In the genomic region with DNA sequence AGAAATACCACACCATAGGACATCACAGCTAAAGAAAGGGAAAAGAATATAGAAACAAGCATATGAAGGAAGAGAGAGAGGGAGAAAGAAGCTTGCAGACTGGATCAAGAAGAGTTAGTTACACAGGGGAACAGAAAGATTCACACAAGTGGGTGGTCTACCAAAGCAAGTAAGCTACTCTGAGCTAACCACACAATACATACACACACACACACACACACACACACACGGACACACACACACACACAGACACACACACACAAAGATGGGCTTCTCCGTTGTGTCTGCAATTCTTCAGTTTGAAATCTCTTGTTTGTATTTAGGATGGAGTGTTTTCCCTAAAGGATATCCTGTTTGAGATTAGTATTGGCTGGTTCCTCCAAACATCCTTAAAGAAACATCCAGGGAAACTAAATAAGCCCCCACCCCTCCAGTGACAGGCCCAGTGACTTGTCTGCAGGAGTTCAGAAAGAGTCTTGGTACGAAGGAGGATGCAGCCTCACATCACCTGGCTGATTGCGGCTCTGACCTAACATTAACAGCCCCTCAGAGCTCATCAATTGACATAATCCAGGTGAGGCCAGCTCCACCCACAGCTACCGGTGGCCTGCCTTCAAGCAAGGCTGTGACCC, we compare ENCODE assay signal across 16 mouse cellular contexts.
A peak's percentile ranks its signal among the peaks of the same experiment; 100 is the strongest.
DNase-seq lines count a peak whose midpoint lies in the region; ATAC-seq lines count a peak whose summit lies in the region.
"Had no signal": no experiment of that assay in that cellular context is flagged by ENCODE, and none has a peak within 500 bp of the region (broad histone marks: within the 10 kb centered on the region; RNA-seq: fewer than 3 reads in every experiment).

No protein-coding gene starts in this region.

- no peaks in the 10 kb centered on the region for H3K27me3 ChIP-seq in heart, embryonic 11.5 days (ENCODE audit: control insufficient read depth, insufficient read depth, low read length)
- no peaks in the 10 kb centered on the region for H3K27me3 ChIP-seq in kidney, embryonic 14.5 days (ENCODE audit: control insufficient read depth, insufficient read depth, low read length)
- no peaks in the 10 kb centered on the region for H3K27me3 ChIP-seq in intestine, embryonic 15.5 days (replicated peaks)
- H3K27me3 ChIP-seq: forebrain, embryonic 15.5 days; limb, embryonic 12.5 days; neural tube, embryonic 13.5 days had no signal

- no peak overlapping the region for H3K4me3 ChIP-seq in heart, embryonic 11.5 days (ENCODE audit: low read depth, low read length)
- no peak overlapping the region for H3K4me3 ChIP-seq in kidney, embryonic 14.5 days (ENCODE audit: low read length)
- H3K4me3 ChIP-seq in intestine, embryonic 15.5 days (replicated peaks), result no peak overlapping the region
- H3K4me3 ChIP-seq: forebrain, embryonic 15.5 days; layer of hippocampus, adult 2 months; left cerebral cortex, adult 2 months; limb, embryonic 12.5 days; neural tube, embryonic 13.5 days had no signal

- H3K4me1 ChIP-seq in heart, embryonic 11.5 days (ENCODE audit: control insufficient read depth, insufficient read depth, low read length), result peaks cover 2% of the 10 kb centered on the region
- peaks cover 10% of the 10 kb centered on the region; the same call in 1 of the 2 replicates for H3K4me1 ChIP-seq in kidney, embryonic 14.5 days (ENCODE audit: control insufficient read depth, insufficient read depth, low read length)
- H3K4me1 ChIP-seq in intestine, embryonic 15.5 days (replicated peaks), result 0 out of 2 replicates have a peak, but pooled peaks cover 2% of the 10 kb centered on the region

- H3K4me2 ChIP-seq in heart, embryonic 11.5 days, result 0 out of 2 replicates have a peak overlapping the region, but pooled peaks have one; percentile 2
- H3K4me2 ChIP-seq in kidney, embryonic 14.5 days (replicated peaks; ENCODE audit: low read depth, low read length), result no peak overlapping the region
- no peak overlapping the region for H3K4me2 ChIP-seq in intestine, embryonic 15.5 days (replicated peaks)
- H3K4me2 ChIP-seq: forebrain, embryonic 15.5 days; limb, embryonic 12.5 days; neural tube, embryonic 13.5 days had no signal

- WGBS in heart, embryonic 11.5 days (ENCODE audit: insufficient replicate concordance), result 40% methylated on average over 5 of the region's 5 CpGs
- WGBS in kidney, embryonic 14.5 days, result 69% methylated on average over 5 of the region's 5 CpGs
- 36% methylated on average over 5 of the region's 5 CpGs for WGBS in intestine, embryonic 15.5 days

- no peak for ATAC-seq in heart, embryonic 11.5 days (replicated peaks; ENCODE audit: insufficient number of reproducible peaks, low FRiP score, low TSS enrichment)
- ATAC-seq in kidney, embryonic 14.5 days (ENCODE audit: low FRiP score, low TSS enrichment), result 0 out of 2 replicates have a peak, but pooled peaks have one; percentile 6
- ATAC-seq in intestine, embryonic 15.5 days, result peak; percentile 31; the same call in 1 of the 2 replicates
- ATAC-seq: forebrain, embryonic 15.5 days; Patski had no signal

- DNase-seq in heart, adult 8-10 months (ENCODE audit: low spot score), result no peak
- no peak for DNase-seq in kidney, adult 8-10 months
- DNase-seq in lung, postnatal 10 days, result peak; percentile 68
- no peak for DNase-seq in cerebellum, postnatal 36 days
- no peak for DNase-seq in adrenal gland, adult 8-10 months
- DNase-seq: B cell, adult 2 months had no signal

- H3K9me3 ChIP-seq in heart, embryonic 11.5 days (replicated peaks; ENCODE audit: control insufficient read depth, low read length), result no peaks in the 10 kb centered on the region
- H3K9me3 ChIP-seq in kidney, embryonic 14.5 days (ENCODE audit: control insufficient read depth, low read length), result no peaks in the 10 kb centered on the region
- no peaks in the 10 kb centered on the region for H3K9me3 ChIP-seq in intestine, embryonic 15.5 days
- H3K9me3 ChIP-seq: forebrain, embryonic 15.5 days; limb, embryonic 12.5 days; neural tube, embryonic 13.5 days had no signal

- H3K9ac ChIP-seq in heart, embryonic 11.5 days (ENCODE audit: low read depth, low read length), result no peak overlapping the region
- H3K9ac ChIP-seq in kidney, embryonic 14.5 days (ENCODE audit: low read depth, low read length), result no peak overlapping the region
- no peak overlapping the region for H3K9ac ChIP-seq in intestine, embryonic 15.5 days
- H3K9ac ChIP-seq: forebrain, embryonic 15.5 days; limb, embryonic 12.5 days; liver, embryonic 14.5 days; neural tube, embryonic 13.5 days had no signal

- H3K36me3 ChIP-seq in heart, embryonic 11.5 days (ENCODE audit: control insufficient read depth, insufficient read depth, low read length), result no peaks in the 10 kb centered on the region
- H3K36me3 ChIP-seq in kidney, embryonic 14.5 days (ENCODE audit: control insufficient read depth, insufficient read depth, low read length), result no peaks in the 10 kb centered on the region
- no peaks in the 10 kb centered on the region for H3K36me3 ChIP-seq in intestine, embryonic 15.5 days
- H3K36me3 ChIP-seq: forebrain, embryonic 15.5 days; limb, embryonic 12.5 days; neural tube, embryonic 13.5 days had no signal

- H3K27ac ChIP-seq in heart, embryonic 11.5 days (ENCODE audit: low read depth, low read length), result peak overlapping the region; percentile 66; the same call in 1 of the 2 replicates
- H3K27ac ChIP-seq in kidney, embryonic 14.5 days (ENCODE audit: low read depth, low read length), result peak overlapping the region; percentile 47; the same call in 1 of the 2 replicates
- H3K27ac ChIP-seq in intestine, embryonic 15.5 days, result peak overlapping the region; percentile 77
- H3K27ac ChIP-seq: forebrain, embryonic 15.5 days; layer of hippocampus, adult 2 months; left cerebral cortex, adult 2 months; limb, embryonic 12.5 days; liver, embryonic 14.5 days; neural tube, embryonic 13.5 days had no signal
